Mouse (Mus musculus) stomach, embryonic 16.5 days (tissue): ENCODE results near the gene Tesc. TPM values are rescaled to one million over a fixed set of nuclear protein-coding genes. Genes with fewer than 3 reads are reported as not detected.
A peak's percentile ranks its signal among the peaks of the same experiment; 100 is the strongest.

ENCODE experiments used
- ATAC-seq: fragments of 200-750 bp; cut with Nextera tagmentation; 2 replicates; pipeline ENCODE4 v1.8.0; 2017; ENCODE audit warnings: moderate number of reproducible peaks, moderate TSS enrichment; ENCODE audit not compliant: insufficient read depth, low FRiP score
- H3K27ac ChIP-seq: fragments of 300-500 bp; sonication (generic); 2 replicates; pipeline ENCODE4 v1.5.1; 2014; ENCODE audit warnings: low read length
- H3K27me3 ChIP-seq: fragments of 300-500 bp; sonication (generic); 2 replicates; pipeline ENCODE4 v1.6.1; 2014; ENCODE audit warnings: low read length, control low read depth, mixed read lengths; ENCODE audit not compliant: control insufficient read depth, insufficient read depth
- H3K36me3 ChIP-seq: fragments of 300-500 bp; sonication (generic); 2 replicates; pipeline ENCODE4 v1.6.1; 2014; ENCODE audit warnings: low read length; ENCODE audit not compliant: control insufficient read depth, insufficient read depth
- H3K4me1 ChIP-seq: fragments of 300-500 bp; sonication (generic); 2 replicates; pipeline ENCODE4 v1.6.1; 2014; ENCODE audit warnings: low read length, control low read depth, mixed read lengths; ENCODE audit not compliant: control insufficient read depth, insufficient read depth
- H3K4me2 ChIP-seq: fragments of 300-500 bp; sonication (generic); 2 replicates; pipeline ENCODE4 v1.6.1; 2014; ENCODE audit warnings: low read depth, low read length, mixed read lengths
- H3K4me3 ChIP-seq: fragments of 300-500 bp; sonication (generic); replicated peaks from 2 replicates; pipeline ENCODE4 v1.5.1; 2014; ENCODE audit warnings: mild to moderate bottlenecking, low read length
- H3K9ac ChIP-seq: fragments of 300-500 bp; sonication (generic); 2 replicates; pipeline ENCODE4 v1.6.1; 2014; ENCODE audit warnings: low read length
- H3K9me3 ChIP-seq: fragments of 300-500 bp; sonication (generic); replicated peaks from 2 replicates; pipeline ENCODE4 v1.6.1; 2016; ENCODE audit warnings: low read length, control low read depth; ENCODE audit not compliant: control insufficient read depth
- whole genome bisulfite sequencing: fragments of 180-500 bp; shearing (Covaris S2); extraction: QIAGEN DNeasy Blood & Tissue Kit; methylation state at CpG from one replicate; pipeline ENCODE4 v1.1.7; 2014; 5-methylcytosine and 5-hydroxymethylcytosine counted together
- polyA plus RNA-seq: library from polyadenylated mRNA; unstranded; fragments of >200 nt; fragmentation: Nextera tagmentation; extraction: Ambion mirVana; gene quantifications from 2 replicates; pipeline ENCODE4 v1.2.1, GENCODE M21; 2015

The Tesc gene
- polyA plus RNA-seq, 1 experiment from 2014 or later, result 26.1 TPM

DNA sequence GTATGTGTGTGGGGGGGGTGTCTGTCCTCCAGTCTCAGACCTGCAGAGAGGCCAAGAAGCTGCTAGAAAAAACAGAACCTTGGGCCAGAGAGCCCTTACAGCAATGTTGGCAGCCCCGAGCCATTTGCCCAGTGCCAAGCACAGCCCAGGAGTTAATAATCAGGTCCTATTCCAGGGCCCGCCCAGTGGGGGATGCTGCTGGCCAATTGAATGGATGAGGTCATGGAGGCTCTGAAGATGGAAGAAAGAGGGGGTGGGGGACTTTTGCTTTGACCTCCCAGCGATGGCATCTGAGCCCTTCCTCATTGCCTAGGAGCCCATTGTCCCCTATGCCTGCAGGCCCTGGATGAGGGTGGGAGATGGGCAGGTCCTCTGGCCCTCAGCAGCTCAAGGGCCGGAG, 4.0 kb downstream of the Tesc start:
- no peak; the same call in 1 of the 2 replicates for ATAC-seq
- Histone ChIP-seq H3K9ac (no peak overlapping the region), H3K27me3 (peaks cover 30% of the 10 kb centered on the region)

GRCm38 (mm10) chr5:118033328-118033727, 5.8 kb downstream of the Tesc start:
- no peak overlapping the region for H3K4me3 ChIP-seq
- peaks cover 12% of the 10 kb centered on the region for H3K27me3 ChIP-seq
- no peak overlapping the region for H3K4me2 ChIP-seq
- no peak for ATAC-seq
- peaks cover 20% of the 10 kb centered on the region for H3K4me1 ChIP-seq
- H3K9ac ChIP-seq, result no peak overlapping the region
- H3K36me3 ChIP-seq, result no peaks in the 10 kb centered on the region
- no peak overlapping the region for H3K27ac ChIP-seq
- 26% methylated on average over 4 of the region's 4 CpGs for WGBS
- 0 out of 2 replicates have a peak, but pooled peaks cover 3% of the 10 kb centered on the region for H3K9me3 ChIP-seq

More for the DNA sequence above, 4.0 kb downstream of the Tesc start:
- Histone ChIP-seq H3K36me3 (no peaks in the 10 kb centered on the region), H3K4me2 (no peak overlapping the region), H3K4me1 (peaks cover 29% of the 10 kb centered on the region), H3K4me3 (no peak overlapping the region), H3K27ac (no peak overlapping the region), H3K9me3 (0 out of 2 replicates have a peak, but pooled peaks cover 3% of the 10 kb centered on the region)
- WGBS, result 62% methylated on average over 4 of the region's 4 CpGs

GRCm38 (mm10) chr5:118033740-118034139, 6.2 kb downstream of the Tesc start:
- H3K4me2 ChIP-seq, result no peak overlapping the region
- H3K27me3 ChIP-seq, result peaks cover 8% of the 10 kb centered on the region
- 55% methylated on average over 6 of the region's 6 CpGs for WGBS
- H3K27ac ChIP-seq, result no peak overlapping the region
- H3K4me3 ChIP-seq, result no peak overlapping the region
- no peak overlapping the region for H3K9ac ChIP-seq
- H3K9me3 ChIP-seq, result 0 out of 2 replicates have a peak, but pooled peaks cover 3% of the 10 kb centered on the region
- ATAC-seq, result no peak
- H3K4me1 ChIP-seq, result peaks cover 16% of the 10 kb centered on the region
- no peaks in the 10 kb centered on the region for H3K36me3 ChIP-seq

DNA sequence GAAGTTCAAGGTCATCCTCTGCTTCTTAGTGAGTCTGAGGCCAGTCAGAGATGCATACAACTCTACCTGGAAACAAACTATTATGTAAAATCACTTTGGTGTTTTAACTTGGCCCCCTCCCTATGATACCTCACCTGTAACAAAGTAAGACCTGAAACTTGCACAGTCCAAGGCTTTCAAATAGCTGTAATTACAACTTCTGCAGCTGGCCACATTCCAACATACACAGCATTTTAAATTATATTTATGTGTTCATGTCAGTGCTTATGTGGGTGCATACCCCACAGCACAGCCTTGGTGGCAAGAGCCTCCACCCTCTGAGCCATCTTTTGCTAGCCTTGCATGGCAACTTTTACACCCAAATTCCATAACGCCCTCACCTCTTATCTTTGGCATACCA, 7.1 kb downstream of the Tesc start:
- no peak for ATAC-seq

DNA sequence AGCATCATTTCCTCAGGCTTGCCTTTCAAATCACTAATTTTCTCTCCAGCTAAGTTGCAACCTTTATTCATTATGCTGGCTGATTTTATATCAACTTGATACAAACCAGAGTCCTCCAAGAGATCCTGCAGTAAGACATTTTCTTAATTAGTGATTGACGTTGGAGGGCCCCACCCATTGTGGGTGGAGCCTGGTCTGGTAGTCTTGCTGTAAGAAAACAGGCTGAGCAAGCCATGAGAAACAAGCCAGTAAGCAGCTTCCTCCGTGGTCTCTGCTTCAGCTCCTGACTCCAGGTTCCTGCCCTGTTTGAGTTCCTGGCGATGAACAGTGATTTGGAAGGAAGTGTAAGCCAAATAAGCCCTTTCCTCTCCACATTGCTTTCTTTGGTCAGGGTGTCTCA, 8.2 kb downstream of the Tesc start:
- no peak overlapping the region for H3K27ac ChIP-seq
- 56% methylated on average over 3 of the region's 3 CpGs for WGBS
- no peaks in the 10 kb centered on the region for H3K27me3 ChIP-seq
- H3K9ac ChIP-seq, result no peak overlapping the region
- H3K4me1 ChIP-seq, result peaks cover 6% of the 10 kb centered on the region; the same call in 1 of the 2 replicates
- ATAC-seq, result no peak
- H3K4me2 ChIP-seq, result no peak overlapping the region
- no peak overlapping the region for H3K4me3 ChIP-seq
- H3K9me3 ChIP-seq, result 0 out of 2 replicates have a peak, but pooled peaks cover 3% of the 10 kb centered on the region
- H3K36me3 ChIP-seq, result no peaks in the 10 kb centered on the region

More for the DNA sequence above, 7.1 kb downstream of the Tesc start:
- Histone ChIP-seq H3K27me3 (0 out of 2 replicates have a peak, but pooled peaks cover 5% of the 10 kb centered on the region), H3K4me3 (no peak overlapping the region), H3K9ac (no peak overlapping the region), H3K4me2 (no peak overlapping the region), H3K27ac (no peak overlapping the region), H3K4me1 (peaks cover 7% of the 10 kb centered on the region; the same call in 1 of the 2 replicates), H3K9me3 (0 out of 2 replicates have a peak, but pooled peaks cover 3% of the 10 kb centered on the region), H3K36me3 (no peaks in the 10 kb centered on the region)
- 82% methylated on average over 1 of the region's 1 CpGs for WGBS

DNA sequence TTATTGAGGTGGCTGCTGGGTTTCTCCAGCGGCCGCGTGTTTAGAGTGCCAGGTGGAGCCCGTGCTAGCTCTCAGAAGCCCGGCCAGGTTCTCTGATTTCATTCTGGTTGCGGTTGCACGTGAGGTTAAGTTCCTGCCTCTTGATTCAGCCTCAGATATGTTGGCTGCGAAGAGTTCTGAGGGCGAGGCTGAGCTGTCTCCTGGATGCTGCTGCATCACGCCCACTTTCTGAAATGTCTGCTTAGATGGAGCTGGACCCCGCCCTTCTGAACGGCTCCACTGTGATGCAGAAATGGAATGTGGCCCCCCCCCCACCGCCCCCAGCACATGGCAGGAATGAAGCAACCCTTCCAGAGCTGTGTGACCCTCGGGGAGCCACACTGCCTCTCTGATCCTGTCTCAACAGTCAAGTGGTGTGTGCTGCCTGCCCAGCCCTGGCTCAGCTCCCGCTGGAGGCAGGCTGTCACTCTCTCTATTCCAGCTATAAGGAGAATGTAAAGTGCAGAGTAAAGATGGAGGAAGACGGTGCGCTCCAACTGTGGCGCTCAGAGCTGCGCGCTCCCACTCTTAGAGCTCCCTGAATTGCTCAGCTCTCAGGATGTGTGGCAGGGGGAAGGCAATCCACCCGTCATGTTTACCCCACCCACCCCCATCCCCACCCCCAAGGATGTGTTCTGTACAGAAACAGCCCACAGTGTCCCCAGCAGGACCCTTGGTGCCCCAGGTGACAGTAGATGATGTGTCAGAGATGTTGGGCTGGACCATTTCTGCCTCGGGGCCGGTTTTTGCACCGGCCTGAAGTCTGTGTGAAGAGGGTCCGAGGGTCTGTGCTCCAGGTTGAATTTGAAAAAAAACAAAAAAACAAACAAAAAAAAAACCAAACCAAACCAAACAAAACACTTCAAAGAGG, 9.6 kb downstream of the Tesc start:
- no peaks in the 10 kb centered on the region for H3K27me3 ChIP-seq

DNA sequence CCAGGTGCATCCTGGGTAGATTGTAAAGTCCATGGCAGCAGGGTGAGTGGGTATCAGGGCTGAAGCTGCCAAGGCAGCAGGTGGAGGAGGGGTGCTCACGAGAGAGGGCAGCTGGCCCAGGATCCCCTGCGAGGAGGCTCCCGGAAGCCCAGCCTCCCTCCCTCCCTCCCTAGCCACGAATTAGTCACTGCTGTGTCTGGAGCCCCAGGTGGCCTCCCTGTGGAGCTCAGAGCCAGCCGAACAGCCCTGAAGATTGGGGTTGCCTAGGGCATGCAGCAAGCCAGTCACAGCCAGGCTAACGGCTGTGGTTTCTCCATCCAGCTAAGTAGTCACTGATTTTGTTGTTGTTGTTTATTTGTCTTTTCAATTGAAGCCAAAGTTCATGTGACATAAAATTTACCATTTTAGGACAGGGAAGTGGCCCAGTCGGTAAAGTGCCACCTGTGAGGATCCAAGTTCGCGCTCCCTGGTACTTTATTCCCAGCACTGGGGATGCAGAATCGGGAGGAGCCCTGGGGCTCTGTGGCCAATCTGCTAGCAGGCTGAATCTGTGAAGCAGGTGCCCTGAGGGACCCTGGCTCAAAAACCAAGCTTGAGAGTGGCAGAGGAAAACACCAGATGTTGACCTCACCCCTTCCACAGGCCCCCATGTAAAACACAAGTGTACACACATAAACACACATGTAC, 10.4 kb downstream of the Tesc start:
- no peak overlapping the region; the same call in 1 of the 2 replicates for H3K27ac ChIP-seq
- H3K4me1 ChIP-seq, result peaks cover 6% of the 10 kb centered on the region; the same call in 1 of the 2 replicates
- H3K9me3 ChIP-seq, result 0 out of 2 replicates have a peak, but pooled peaks cover 3% of the 10 kb centered on the region
- H3K9ac ChIP-seq, result no peak overlapping the region
- H3K36me3 ChIP-seq, result no peaks in the 10 kb centered on the region
- H3K4me2 ChIP-seq, result no peak overlapping the region
- H3K4me3 ChIP-seq, result no peak overlapping the region
- ATAC-seq, result peak; percentile 70; the same call in 1 of the 2 replicates
- H3K27me3 ChIP-seq, result no peaks in the 10 kb centered on the region
- WGBS, result 15% methylated on average over 9 of the region's 10 CpGs

More for the DNA sequence above, 9.6 kb downstream of the Tesc start:
- WGBS, result 37% methylated on average over 25 of the region's 25 CpGs
- no peak overlapping the region for H3K27ac ChIP-seq
- no peak overlapping the region for H3K4me2 ChIP-seq
- 0 out of 2 replicates have a peak, but pooled peaks cover 3% of the 10 kb centered on the region for H3K9me3 ChIP-seq
- no peak overlapping the region for H3K9ac ChIP-seq
- peak; percentile 16; the same call in 1 of the 2 replicates for ATAC-seq
- peaks cover 6% of the 10 kb centered on the region; the same call in 1 of the 2 replicates for H3K4me1 ChIP-seq
- no peak overlapping the region for H3K4me3 ChIP-seq
- H3K36me3 ChIP-seq, result no peaks in the 10 kb centered on the region

- no peak overlapping the region for H3K4me2 ChIP-seq
- no peak for ATAC-seq
- H3K36me3 ChIP-seq, result no peaks in the 10 kb centered on the region
- peaks cover 6% of the 10 kb centered on the region; the same call in 1 of the 2 replicates for H3K4me1 ChIP-seq
- WGBS, result 43% methylated on average over 12 of the region's 12 CpGs
- H3K9me3 ChIP-seq, result 0 out of 2 replicates have a peak, but pooled peaks cover 3% of the 10 kb centered on the region
- no peak overlapping the region for H3K4me3 ChIP-seq
- H3K9ac ChIP-seq, result no peak overlapping the region
- H3K27ac ChIP-seq, result no peak overlapping the region
- no peaks in the 10 kb centered on the region for H3K27me3 ChIP-seq
Measured at GRCm38 (mm10) chr5:118039241-118039668, 11.7 kb downstream of the Tesc start.
